Mouse (Mus musculus) thymus, postnatal 4 days (tissue): ENCODE data around the gene Pik3r6.
A peak's percentile ranks its signal among the peaks of the same experiment; 100 is the strongest.

Experiments used
- DNase-seq: peaks from one replicate; pipeline ENCODE4 v3.0.0; 2021

Pik3r6 gene

DNA sequence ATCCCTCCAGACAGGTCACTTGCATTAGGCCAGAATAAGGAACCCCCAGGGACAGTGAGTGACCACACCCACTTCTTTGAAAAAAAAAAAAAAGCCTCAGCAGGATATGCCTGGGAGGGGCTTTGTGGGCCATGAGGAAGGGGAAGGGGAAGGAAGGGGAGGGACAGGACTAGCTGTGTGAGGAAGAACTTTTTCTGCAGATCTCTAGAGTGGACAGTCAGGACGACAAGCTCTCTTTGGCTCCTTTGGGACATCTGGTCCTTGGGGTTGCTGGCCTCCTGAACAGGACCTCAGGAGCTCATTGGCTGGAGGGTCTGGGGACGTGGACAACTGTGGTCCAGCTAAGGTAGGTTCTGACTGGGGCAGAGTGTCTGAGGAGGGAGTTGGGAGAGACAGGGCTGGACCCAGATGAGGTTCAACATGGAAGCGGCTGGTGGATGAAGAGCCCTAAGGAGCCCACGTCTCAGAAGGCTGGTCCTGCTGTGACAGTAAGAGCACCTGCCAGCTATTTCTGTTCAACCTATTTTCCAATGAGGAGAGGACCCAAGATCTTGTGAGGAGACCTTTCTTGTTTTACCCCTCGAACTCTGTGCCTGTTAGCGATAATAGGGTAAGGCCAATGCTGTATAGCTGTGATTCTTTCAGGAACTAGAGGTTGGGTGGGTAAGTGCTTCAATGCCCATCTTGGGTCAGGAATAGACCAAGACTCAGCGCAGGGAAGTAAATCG lies at the start of gene Pik3r6:
Gene Pik3r6 (plus strand): TSS at position 118 of the 728 bp plus-strand sequence.
- DNase-seq: no peak

DNA sequence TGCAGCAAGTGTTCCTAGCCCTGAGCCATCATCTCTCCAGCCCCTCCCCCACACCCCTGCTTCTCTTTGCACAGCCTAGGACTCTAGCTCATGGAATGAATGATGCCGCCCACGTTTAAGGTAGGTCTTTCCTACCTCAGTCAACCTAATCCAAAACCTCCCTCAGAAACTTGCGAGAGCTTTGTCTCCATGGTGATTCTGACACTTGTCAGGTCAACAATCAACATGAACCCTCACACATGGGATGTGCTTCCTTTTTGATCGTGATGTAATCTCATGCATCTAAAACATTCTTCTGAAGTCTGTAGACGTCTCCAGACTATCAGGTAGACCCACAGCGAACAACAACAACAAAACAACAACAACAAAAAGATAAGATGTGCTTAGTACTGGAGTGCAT lies 49.5 kb upstream of the Pik3r6 start:
- DNase-seq: peak; percentile 37

DNA sequence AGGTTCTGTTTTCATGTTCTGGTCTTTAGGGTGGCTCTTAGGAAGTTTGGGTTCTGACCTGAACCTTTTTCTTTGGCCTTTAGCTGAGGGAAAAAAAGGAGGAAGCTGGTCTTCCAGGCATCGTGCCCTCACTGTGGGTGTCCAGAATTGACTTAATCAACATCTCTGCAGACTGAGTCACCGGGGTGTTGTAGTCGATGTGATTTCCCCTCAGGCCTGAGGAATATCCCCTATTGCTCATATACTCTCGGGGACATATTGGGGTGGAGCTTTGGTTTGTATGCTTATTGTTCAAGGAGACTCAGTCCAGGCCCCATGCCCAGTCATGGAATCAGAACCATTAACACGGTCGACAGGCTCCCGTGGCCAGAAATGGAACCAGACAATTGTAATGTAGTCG lies 44.7 kb upstream of the Pik3r6 start:
- no peak for DNase-seq

DNA sequence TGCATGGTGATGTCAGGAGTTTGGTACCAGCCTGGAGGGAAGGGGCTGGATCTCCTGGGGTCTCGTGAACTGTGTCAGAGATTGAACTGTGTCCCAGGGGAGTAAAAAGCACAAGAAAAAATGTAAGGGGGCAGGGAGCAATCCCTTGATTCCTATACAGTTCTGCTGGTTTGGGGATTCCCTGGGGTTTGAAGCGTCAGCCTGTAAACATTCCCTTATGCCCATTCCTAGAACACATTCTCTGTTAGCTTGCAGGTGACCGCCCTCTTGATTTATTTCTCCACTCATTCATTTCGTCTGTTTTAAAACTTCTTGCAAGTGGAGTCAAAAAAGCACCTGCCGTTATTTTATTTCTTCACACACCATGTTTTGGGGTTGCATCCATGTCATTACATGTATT lies 43.8 kb upstream of the Pik3r6 start:
- DNase-seq: no peak

DNA sequence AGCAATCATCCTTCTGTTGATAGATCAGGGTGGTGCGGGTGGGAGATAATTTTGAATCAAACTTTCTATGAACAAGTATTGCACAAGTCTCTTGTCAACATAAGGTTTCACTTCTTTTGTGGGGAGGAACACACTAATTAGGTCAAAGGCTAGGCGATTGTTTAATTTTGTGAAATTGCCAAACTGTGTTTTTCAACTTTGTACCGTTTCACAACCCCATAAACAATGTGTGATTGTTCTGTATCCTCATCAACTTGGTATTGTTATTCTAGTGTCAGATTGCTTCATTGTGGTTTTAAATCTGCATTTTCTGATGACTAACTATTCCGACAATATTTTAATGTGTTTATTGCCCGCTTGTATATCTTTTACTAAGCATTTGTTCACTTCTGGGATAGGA lies 43.3 kb upstream of the Pik3r6 start:
- DNase-seq: no peak

DNA sequence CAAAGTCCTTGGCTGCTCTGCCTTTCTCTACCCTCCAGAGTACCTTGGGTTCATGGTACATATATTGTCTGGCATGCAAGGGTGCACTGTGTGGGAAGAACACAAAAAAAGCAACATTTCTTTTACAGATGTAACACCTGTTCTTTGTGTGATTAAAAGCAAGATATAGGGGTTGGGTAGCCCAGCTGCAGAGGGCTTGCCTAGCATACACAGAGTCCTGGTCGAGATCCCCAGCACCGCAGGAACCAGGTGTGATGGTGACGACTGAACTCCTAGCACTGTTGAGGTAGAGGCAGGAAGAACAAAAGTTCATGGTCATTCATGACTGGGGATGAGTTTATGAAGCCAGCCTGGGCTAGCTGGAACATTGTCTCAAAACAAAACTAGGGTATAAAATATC lies 40.1 kb upstream of the Pik3r6 start:
- peak; percentile 55 for DNase-seq

DNA sequence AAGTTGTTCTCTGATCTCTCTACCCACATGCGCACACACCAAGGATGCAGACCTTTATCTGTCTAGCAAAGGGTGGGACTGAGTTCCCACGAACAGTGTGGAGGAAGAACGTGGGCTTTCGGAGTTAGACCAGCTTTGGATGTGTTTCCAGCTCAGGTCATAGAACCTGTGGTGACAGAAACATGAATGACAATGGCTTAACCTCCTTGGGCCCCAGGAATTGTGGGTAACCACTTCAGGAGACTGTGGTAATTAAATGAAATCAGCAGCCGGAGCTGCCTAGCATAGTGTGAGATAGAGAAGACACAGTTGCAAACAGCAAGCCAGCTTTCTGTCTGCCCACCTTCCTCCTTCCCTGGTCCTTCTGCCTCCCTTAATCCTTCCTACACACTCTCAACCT lies 38.6 kb upstream of the Pik3r6 start:
- DNase-seq: no peak

DNA sequence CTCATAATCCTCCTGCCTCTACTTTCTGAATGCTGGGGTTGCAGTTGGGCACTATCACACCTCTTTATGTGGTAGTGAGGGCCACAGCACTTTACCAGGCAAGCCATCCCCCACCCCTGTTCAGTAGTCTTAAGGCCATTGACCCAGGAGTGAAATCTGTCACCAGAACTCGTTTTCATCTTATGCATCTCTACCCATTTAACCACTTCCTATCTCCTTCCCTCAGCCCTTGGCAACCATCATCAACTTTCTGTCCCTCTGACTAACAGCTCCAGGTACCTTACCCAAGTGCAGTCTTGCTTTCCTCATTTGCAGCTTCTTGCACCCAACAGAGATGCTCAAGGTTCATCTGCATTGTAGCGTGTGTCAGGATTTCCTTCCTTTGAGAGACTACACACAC lies 37.7 kb upstream of the Pik3r6 start:
- DNase-seq: no peak

DNA sequence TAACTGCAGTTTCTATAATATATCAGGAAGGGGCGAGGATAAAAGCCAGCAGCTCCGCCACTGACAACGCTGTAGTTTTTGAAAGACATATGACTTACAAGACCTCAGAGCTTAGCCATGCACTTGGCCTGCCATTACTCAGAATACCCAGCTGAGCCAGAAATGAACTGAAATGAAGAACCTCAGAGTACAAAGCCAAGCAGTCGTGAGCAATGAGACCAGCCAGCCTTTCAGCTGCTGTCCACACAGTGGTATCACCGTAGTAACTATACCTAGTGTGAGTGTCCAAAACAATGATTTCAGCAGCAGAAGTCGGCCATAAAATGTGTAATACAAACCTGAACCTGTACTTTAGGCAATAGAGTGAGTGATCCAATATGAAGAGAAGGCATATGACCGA lies 35.4 kb upstream of the Pik3r6 start:
- no peak for DNase-seq

DNA sequence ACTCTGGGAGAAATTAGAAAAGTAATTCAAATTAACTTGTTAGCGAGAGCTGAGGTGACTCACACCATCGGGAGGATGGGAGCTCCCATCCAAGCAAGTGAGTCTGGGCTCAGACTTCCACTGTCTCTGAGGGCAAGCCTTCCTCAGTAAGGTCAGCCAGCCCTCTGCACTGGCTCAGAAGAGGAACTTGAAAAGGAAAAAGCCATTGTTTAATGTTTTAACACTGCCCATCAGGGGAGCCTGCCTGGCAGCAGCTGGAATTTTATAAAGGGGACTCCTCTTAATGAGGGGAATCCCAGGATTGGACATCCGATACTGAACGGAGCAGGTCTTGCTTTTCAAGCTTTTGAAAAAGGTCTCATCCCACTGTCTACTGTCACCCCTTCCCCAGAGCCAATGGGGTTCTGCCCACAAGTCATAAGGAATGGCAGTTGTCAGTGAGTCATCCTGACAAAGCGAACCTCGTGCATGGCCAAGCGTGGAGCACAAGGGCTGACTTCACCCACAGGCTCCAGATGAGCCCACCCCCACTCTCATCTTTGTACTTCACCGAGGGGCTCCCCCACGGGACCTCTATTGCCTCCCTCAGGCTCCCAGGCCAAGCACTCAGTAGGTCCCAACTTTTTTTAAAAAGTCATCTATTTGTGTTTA lies 34.7 kb upstream of the Pik3r6 start:
- no peak for DNase-seq

DNA sequence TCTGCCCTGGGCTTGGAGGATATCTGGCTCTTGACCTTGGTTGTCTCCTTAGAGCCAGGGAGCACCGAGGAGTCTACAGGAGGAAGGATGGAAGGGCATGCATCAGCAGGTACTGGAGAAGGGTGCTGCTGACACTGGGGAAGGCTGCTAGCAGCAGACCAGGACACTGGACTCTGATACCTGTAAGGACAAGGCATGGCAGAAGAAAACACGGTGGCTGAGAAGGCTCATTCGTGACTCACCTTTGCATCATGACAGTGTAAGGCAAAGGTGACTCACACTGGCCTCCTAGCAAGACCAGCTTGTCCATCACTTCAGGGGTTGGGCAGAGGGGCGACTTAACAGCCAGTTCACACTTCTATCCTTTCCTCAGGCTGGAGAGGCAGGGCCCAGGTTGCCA lies 33.9 kb upstream of the Pik3r6 start:
- no peak for DNase-seq

DNA sequence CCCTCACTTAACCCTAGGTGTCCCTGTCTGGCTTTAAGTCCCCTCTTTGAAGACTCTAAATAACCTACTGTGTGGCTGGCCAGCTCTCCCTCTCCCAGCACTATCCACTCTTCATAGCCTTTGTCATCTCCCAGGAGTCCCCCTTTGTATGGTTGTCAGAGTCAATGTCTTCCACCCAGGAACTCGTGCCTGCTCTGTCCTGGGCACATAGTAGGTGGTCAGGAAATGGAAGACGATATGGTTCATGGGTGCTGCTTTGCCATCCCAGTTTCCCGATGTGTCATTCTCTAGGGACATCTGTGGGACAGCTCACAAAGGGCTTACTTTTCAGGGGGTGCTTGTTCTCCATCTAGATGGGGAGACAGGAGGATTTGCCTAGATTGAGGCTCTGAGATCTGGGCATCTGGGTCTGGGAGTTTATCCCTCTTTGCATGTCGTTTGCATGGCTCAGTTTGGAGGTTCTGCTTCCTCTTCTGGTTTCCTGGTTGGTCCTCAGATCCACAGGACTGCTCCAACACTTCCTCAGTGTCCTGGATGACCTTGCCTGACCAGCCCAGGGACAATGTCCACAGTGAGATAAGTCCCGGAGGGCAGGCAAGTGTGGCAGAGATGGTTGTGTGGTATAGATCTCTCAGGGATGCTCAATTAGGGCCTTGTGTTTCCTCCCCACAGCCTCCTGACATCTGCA lies 30.5 kb upstream of the Pik3r6 start:
- no peak for DNase-seq

DNA sequence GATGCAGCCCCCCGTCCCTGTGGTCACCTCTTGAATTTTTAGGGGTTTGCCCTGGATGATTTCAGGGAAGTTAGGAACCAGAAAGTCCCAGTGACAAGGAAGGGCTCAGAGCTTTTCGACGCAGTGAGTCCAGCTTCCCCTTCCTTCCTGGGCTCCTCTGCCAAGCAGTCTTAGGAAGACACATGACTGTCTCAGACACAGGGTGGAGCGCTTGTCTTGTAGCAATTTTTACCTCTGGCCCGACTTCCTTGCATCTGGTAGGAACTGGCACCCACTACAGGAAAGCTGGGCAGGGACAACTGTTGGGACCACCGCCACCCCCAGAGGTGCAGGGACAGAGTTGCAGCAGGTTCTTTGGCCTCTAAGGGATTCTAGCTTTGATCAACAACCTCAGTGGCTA lies 28.2 kb upstream of the Pik3r6 start:
- DNase-seq: no peak

DNA sequence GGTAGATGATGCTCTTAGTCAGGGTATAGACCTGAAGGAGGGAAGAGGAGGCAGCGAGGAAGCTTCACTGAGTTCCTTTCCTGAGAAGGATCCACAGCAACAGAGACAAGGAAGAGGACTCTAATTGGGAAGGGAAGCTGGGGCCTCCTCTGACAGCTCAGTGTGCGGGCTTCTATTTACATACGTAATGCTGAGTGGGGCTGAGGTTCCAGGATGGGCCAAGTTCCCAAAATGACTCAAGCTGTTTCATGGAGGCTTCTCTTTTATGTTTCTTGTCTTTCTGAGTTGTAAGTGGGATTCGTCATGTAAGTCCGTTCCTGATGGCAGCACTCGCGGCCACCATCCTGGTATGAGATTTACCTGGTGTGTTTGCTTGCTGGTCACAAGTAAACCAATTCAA lies 27.1 kb upstream of the Pik3r6 start:
- no peak for DNase-seq

DNA sequence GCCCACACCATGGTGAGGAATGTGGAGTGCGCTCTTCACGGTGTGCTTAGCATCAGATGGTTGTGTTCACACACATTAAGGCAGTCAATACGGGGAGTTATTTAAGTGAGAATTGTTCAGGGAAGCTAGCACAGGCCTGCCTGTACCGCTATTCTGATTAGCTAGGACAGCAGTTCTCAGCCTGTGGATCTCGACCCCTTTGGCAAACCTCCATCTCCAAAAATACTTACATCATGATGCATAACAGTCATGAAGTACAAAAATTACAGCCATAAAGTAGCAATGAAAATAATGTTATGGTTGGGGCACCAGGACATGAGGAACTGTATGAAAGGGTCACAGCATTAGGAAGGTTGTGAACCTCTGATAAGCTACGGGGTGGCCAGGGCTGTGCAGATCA lies 25.2 kb upstream of the Pik3r6 start:
- DNase-seq: no peak

DNA sequence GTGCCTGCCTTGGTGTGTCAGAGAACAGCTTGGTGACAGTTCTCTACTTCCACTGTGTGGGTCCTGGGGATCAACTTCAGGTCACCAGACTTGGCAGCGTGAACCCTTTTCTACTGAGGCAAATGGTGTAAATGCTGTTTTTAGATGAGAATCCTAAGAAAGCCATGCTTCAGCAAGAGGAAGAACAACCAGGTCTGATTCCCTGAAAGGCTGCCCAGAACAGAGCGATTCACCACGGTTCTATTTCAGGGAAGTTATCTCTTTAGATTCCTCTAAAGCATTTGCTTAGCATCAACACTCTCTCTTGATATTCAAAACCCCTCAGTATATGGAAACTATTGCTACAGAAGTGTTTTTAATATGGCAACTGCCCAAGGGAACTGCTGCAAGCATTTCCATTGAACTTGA lies 24.2 kb upstream of the Pik3r6 start:
- no peak for DNase-seq

DNA sequence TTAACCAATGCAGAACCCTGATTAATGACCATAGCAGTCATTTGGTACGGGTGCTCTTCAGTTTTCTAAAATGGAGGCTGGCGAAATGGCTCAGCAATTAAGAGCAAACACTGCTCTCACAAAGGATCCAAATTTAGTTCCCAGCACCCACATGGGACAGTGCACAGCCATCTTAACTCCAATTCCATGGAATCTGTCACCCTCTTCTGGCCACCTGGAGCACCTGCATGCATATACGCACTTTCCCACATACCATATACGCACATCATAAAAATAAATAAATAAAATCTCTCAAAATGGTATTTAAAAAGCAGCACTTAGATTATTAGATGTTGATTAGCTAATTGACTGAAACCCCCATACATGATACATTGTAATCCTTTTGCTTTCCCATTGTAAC lies 22.2 kb upstream of the Pik3r6 start:
- no peak for DNase-seq

DNA sequence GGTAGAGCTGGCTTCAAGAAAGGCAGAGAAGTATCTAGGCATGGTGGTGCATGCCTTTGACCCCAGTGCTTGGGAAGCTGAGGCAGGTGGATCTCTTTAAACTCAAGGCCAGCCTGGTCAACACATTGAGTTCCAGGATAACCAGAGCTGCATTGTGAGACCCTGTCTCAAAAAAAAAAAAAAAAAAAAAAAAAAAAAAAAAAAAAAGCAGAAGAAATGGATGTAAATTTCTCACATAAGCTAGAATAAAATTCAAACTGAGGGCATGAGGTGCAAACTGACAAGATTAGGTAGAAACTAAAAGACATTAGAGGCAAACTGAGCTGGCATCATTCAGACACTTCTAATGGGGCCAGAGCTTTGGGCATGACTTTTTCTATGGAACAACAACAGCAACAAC lies 20.8 kb upstream of the Pik3r6 start:
- DNase-seq: no peak

DNA sequence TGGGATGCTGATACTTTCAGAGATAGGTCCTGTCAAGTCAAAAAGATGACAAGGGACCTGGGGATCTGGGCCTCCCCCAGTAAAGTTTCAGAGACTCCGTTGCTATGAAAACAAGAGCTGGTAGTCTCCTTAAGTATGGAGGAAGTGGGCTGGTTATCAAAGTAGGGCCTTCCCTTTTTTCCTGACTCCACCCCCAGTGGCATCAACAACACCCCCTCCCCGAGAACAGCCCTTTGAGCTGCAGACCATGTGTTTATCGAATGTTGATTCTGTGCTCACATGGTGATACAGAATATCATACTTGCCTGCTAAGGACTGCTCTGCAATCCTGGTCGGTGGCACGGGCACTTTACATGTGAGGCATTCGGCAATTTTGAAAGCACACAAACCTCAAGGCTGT lies 19.6 kb upstream of the Pik3r6 start:
- no peak for DNase-seq

DNA sequence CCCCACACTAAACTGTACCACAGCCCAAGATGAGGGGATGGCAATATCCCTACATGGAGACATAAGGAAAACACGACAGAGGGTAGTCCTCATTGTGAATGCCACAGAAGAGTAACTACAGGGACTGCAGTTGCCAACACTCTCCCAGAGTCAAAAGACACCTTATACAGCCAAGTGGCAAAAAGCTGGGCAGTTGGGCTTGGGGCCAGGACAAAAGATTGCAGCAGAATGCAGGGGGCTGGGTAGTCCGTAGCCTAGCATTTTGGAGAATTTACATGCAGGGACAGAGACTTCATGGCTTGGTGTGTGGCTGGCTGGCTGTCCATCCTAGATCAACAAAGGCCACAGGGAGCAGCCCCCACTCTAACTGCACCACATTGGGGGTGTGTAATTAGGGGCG lies 18.4 kb upstream of the Pik3r6 start:
- DNase-seq: no peak

DNA sequence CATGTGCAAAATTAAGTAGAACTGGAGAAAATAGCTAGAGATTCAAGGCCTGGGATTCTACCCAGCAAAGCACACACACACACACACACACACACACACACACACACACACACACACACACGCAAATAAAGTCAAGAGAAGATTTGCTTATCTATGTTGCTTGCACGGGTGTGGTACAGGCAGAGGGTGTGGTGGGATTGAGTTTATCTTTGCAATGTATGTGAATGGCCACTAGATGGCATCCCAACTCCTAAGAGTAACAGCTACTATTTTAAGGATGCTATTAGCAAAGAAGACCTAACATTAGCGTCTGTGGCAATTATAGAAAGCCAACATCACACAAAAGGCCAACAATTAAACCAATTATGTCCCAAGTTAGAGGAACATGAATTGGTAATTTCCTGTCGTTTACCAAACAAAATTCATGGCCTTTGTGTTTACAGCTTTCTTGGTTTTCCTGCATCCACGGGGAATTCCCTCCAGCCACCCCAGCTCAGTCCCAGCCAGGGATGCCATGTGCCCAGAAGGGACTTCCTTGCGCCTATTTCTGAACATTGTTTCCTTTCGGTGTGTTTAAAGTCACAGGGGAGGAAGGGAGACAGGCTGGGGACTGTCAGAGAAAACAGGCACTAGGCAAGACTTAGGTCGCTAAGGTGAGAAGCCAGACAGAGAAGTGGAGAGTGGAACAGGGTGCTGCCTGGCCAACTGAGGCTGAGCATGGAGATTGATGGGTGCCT lies 17.4 kb upstream of the Pik3r6 start:
- no peak for DNase-seq

DNA sequence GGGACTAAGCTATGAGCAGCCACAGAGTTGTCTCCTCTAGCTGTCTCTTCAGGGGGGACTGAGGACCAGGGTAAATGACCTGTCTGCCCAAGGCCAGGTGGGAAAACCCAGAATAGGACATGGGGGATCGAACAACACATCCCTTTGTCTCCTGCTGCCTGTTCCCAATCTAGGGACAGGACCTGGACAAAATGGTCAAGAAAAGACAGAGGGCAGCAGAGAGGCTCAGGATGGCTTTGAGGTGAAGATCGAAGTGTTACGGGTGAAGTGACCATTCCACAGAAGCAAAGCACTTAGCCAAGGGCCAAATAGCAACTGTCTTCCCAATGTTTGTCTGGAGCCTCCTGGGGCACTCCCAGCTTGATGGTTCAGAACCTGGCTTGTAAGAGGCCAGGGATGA lies 16.7 kb upstream of the Pik3r6 start:
- no peak for DNase-seq

DNA sequence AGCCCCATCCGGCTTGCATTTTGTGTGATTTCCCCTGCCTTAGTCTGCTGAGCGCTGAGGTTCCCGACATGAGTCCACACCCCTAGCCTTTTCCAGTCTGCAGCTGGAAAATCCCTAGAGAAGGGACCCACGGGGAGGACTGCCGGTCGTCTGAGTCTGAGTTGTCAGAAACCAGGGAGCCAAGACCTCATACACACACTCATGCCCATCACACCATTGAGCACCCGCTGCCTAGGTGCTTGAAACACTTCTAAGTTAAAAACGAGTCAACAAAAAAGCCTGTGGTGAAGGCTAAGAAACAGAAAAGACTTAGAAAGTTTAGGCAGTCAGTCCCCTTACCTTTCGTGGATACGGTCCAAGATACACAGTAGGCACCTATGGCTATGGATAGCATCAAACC lies 15.1 kb upstream of the Pik3r6 start:
- no peak for DNase-seq
